Mouse (Mus musculus): ENCODE measurements at regions not wholly inside any gene's neighbourhood (a gene's known extent, or its start where the extent isn't known, plus 50 kb on each side); places are given as distances from the start of the nearest gene placed in this dataset.
A peak's percentile ranks its signal among the peaks of the same experiment; 100 is the strongest.

GRCm38 (mm10) chr1:50622870-50623607, 277.4 kb upstream of the Tmeff2 start:
- DNase-seq: no peak
- intact Hi-C loops (cut with DNase I): no loop called here

GRCm38 (mm10) chr1:50629000-50629399, 271.4 kb upstream of the Tmeff2 start:
- DNase-seq: no peak
- intact Hi-C loops (cut with DNase I): no loop called here

GRCm38 (mm10) chr1:50629473-50630071, 270.9 kb upstream of the Tmeff2 start:
- DNase-seq: peak in 1 of 2 experiments; percentile 2
- intact Hi-C loops (cut with DNase I): no loop called here

- DNase-seq: no peak
- intact Hi-C loops (cut with DNase I): no loop called here
Measured at GRCm38 (mm10) chr1:50637992-50638391, 262.5 kb upstream of the Tmeff2 start.

- intact Hi-C loops (cut with DNase I): no loop called here
- no peak for DNase-seq
Measured at GRCm38 (mm10) chr1:50646931-50647674, 253.3 kb upstream of the Tmeff2 start.

GRCm38 (mm10) chr1:50651974-50652665, 248.3 kb upstream of the Tmeff2 start:
- DNase-seq: no peak
- intact Hi-C loops (cut with DNase I): no loop called here

- intact Hi-C loops (cut with DNase I): no loop called here
Measured at GRCm38 (mm10) chr1:50665139-50665538, 235.3 kb upstream of the Tmeff2 start.

GRCm38 (mm10) chr1:50682971-50683370, 217.5 kb upstream of the Tmeff2 start:
- intact Hi-C loops (cut with DNase I): no loop called here
- DNase-seq: no peak

More at GRCm38 (mm10) chr1:50665139-50665538, 235.3 kb upstream of the Tmeff2 start:
- no peak for DNase-seq

- intact Hi-C loops (cut with DNase I): no loop called here
Measured at GRCm38 (mm10) chr1:50685361-50685760, 215.1 kb upstream of the Tmeff2 start.

GRCm38 (mm10) chr1:50696916-50697315, 203.5 kb upstream of the Tmeff2 start:
- intact Hi-C loops (cut with DNase I): no loop called here
- peak; percentile 3 to 23 for DNase-seq

More at GRCm38 (mm10) chr1:50685361-50685760, 215.1 kb upstream of the Tmeff2 start:
- DNase-seq: no peak

- intact Hi-C loops (cut with DNase I): no loop called here
- no peak for DNase-seq
Measured at GRCm38 (mm10) chr1:50697333-50698216, 202.9 kb upstream of the Tmeff2 start.

GRCm38 (mm10) chr1:50704639-50705038, 195.8 kb upstream of the Tmeff2 start:
- no peak for DNase-seq
- intact Hi-C loops (cut with DNase I): no loop called here

- intact Hi-C loops (cut with DNase I): no loop called here
- DNase-seq: no peak
Measured at GRCm38 (mm10) chr1:50745049-50745448, 155.4 kb upstream of the Tmeff2 start.

- intact Hi-C loops (cut with DNase I): no loop called here
- DNase-seq: no peak
Measured at GRCm38 (mm10) chr1:50770211-50770610, 130.2 kb upstream of the Tmeff2 start.

- intact Hi-C loops (cut with DNase I): no loop called here
Measured at GRCm38 (mm10) chr1:50795264-50795663, 105.2 kb upstream of the Tmeff2 start.

GRCm38 (mm10) chr1:50798166-50798565, 102.3 kb upstream of the Tmeff2 start:
- DNase-seq: no peak
- intact Hi-C loops (cut with DNase I): no loop called here

More at GRCm38 (mm10) chr1:50795264-50795663, 105.2 kb upstream of the Tmeff2 start:
- DNase-seq: no peak

- intact Hi-C loops (cut with DNase I): no loop called here
- DNase-seq: no peak
Measured at GRCm38 (mm10) chr1:50806321-50806720, 94.1 kb upstream of the Tmeff2 start.

GRCm38 (mm10) chr1:50806821-50807220, 93.6 kb upstream of the Tmeff2 start:
- no peak for DNase-seq
- intact Hi-C loops (cut with DNase I): no loop called here

GRCm38 (mm10) chr1:50831663-50832062, 68.8 kb upstream of the Tmeff2 start:
- DNase-seq: no peak
- intact Hi-C loops (cut with DNase I): no loop called here

GRCm38 (mm10) chr1:50836123-50836522, 64.3 kb upstream of the Tmeff2 start:
- intact Hi-C loops (cut with DNase I): no loop called here
- no peak for DNase-seq
